Mouse (Mus musculus): Measurements from ENCODE around the gene Il16. TPM values are rescaled to one million over a fixed set of nuclear protein-coding genes. Genes with fewer than 3 reads are reported as not detected.
"Not testable (repeated sequence)": the region's sequence is repeated elsewhere in the genome, so short reads cannot be mapped to it uniquely, and the experiment has no call there.

Il16 gene
- polyA plus RNA-seq, 1 experiment from 2014 or later = 0.77 TPM

DNA sequence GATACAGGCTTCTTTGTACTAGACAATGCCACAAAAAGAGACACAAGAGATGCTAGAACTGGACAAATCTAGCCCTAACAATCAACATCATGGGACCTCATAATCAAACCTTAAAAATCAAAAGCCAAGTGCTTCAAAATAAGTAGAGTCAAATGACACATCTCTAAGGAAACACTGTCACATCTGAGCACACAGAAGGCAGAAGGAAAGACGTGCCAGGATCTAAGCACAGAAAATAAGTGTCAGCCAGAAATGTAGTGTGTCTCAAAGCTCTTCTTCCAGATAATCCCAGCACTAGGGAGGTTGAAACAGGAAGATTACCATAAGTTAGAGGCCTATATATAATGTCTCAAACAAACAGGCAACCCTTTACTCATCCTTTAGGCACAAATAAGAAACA lies 31.9 kb downstream of the Il16 start:
- Histone ChIP-seq H3K4me1 (replicated peaks; ENCODE audit: control insufficient read depth, insufficient read depth, low read length) (no peaks in the 10 kb centered on the region), H3K4me3 (ENCODE audit: low read depth, low read length) (no peak overlapping the region), H3K27ac (ENCODE audit: low read depth, low read length) (no peak overlapping the region), H3K4me2 (ENCODE audit: low read depth, low read length, severe bottlenecking) (no peak overlapping the region), H3K9ac (ENCODE audit: low read length) (no peak overlapping the region), H3K27me3 (ENCODE audit: control insufficient read depth, insufficient read depth, low read length) (no peaks in the 10 kb centered on the region), H3K36me3 (ENCODE audit: control insufficient read depth, insufficient read depth, low read length) (no peaks in the 10 kb centered on the region), H3K9me3 (ENCODE audit: control insufficient read depth, low read length) (no peaks in the 10 kb centered on the region)
- DNase-seq (ENCODE audit: low spot score) (no peak), ATAC-seq (replicated peaks; ENCODE audit: low FRiP score) (no peak)
- 73% methylated on average over 1 of the region's 1 CpGs for WGBS

DNA sequence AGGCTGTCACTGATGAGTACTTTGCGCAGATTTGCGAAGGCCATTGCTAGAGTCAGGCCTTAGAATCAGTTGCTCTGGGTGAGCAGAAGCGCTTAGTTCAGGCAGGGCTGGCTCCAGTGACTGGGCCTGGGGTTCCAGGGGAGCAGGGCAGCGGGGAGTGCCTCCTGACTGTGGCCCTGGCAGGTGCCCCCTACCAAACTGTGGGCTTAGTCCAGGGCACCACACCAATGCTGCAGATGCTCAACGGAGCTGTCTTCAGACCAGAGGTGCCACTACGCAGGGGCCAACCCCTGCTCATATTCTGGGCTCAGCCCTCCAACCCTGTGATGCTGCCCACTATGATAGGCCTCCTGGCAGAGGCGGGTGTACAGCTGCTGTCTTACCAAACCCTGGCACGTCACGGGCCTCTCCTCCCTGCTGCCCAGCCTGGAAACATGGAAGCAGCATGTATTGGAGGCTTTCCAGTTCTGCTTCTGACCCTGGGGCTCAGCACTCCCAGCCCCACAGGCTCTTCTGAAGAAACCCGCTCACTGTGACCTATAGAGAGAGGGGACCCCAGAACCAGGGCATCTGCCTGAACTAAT lies 33.8 kb downstream of the Il16 start:
- not testable (repeated sequence) for ATAC-seq (replicated peaks; ENCODE audit: low FRiP score); H3K4me1 ChIP-seq (replicated peaks; ENCODE audit: control insufficient read depth, insufficient read depth, low read length); H3K27me3 ChIP-seq (ENCODE audit: control insufficient read depth, insufficient read depth, low read length); DNase-seq (ENCODE audit: low spot score); H3K9me3 ChIP-seq (ENCODE audit: control insufficient read depth, low read length); H3K4me3 ChIP-seq (ENCODE audit: low read depth, low read length); H3K4me2 ChIP-seq (ENCODE audit: low read depth, low read length, severe bottlenecking); H3K27ac ChIP-seq (ENCODE audit: low read depth, low read length); H3K9ac ChIP-seq (ENCODE audit: low read length); H3K36me3 ChIP-seq (ENCODE audit: control insufficient read depth, insufficient read depth, low read length)
- 93% methylated on average over 10 of the region's 10 CpGs for WGBS

DNA sequence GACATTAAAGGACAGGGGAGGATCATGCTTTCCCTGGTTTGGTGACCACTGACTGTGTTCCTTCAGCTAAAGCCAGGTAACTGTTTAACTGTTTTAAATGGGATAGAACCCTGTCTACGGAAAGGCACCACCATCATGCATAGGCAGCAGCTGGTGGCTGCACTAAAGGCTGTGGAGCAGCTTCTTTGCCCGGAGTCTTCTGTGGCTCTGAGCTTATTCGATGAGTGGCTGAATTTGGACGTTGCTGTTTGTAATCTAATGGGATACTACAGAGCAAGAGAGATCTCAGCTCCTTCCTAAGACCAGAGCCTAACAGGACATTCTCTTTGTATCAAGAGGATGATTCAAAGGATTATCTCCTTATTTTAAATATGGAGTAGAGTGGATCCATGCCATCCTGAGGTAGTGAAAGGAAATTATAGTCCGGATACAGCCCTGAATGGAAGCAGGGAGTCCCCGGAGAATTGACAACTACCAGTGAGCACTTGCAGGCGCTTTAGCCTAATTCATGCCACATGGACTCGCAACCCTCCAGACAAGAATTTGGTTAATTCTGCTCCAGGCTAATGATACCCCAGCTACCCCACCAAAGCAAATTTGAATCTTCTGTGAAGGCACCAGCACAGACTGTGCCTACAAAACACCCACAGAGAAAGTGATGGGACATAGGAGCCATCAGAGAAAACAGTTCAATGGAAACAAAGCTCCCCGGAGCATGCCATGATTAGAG lies 42.3 kb downstream of the Il16 start:
- Histone ChIP-seq H3K4me1 (replicated peaks; ENCODE audit: control insufficient read depth, insufficient read depth, low read length) (no peaks in the 10 kb centered on the region), H3K9me3 (ENCODE audit: control insufficient read depth, low read length) (no peaks in the 10 kb centered on the region), H3K27me3 (ENCODE audit: control insufficient read depth, insufficient read depth, low read length) (no peaks in the 10 kb centered on the region), H3K27ac (ENCODE audit: low read depth, low read length) (no peak overlapping the region), H3K4me2 (ENCODE audit: low read depth, low read length, severe bottlenecking) (no peak overlapping the region), H3K4me3 (ENCODE audit: low read depth, low read length) (no peak overlapping the region), H3K9ac (ENCODE audit: low read length) (no peak overlapping the region), H3K36me3 (ENCODE audit: control insufficient read depth, insufficient read depth, low read length) (no peaks in the 10 kb centered on the region)
- DNase-seq (ENCODE audit: low spot score) (no peak), ATAC-seq (replicated peaks; ENCODE audit: low FRiP score) (no peak)
- WGBS = 73% methylated on average over 9 of the region's 9 CpGs

GRCm38 (mm10) chr7:83699066-83699745 lies 46.3 kb downstream of the Il16 start:
- H3K27me3 ChIP-seq (ENCODE audit: control insufficient read depth, insufficient read depth, low read length) = no peaks in the 10 kb centered on the region
- ATAC-seq (replicated peaks; ENCODE audit: low FRiP score) = no peak
- no peak overlapping the region for H3K27ac ChIP-seq (ENCODE audit: low read depth, low read length)
- H3K9ac ChIP-seq (ENCODE audit: low read length) = no peak overlapping the region
- no peaks in the 10 kb centered on the region for H3K4me1 ChIP-seq (replicated peaks; ENCODE audit: control insufficient read depth, insufficient read depth, low read length)
- DNase-seq (ENCODE audit: low spot score) = no peak
- no peaks in the 10 kb centered on the region for H3K36me3 ChIP-seq (ENCODE audit: control insufficient read depth, insufficient read depth, low read length)
- no peak overlapping the region for H3K4me2 ChIP-seq (ENCODE audit: low read depth, low read length, severe bottlenecking)
- H3K9me3 ChIP-seq (ENCODE audit: control insufficient read depth, low read length) = no peaks in the 10 kb centered on the region
- WGBS = 86% methylated on average over 6 of the region's 6 CpGs
- H3K4me3 ChIP-seq (ENCODE audit: low read depth, low read length) = no peak overlapping the region

DNA sequence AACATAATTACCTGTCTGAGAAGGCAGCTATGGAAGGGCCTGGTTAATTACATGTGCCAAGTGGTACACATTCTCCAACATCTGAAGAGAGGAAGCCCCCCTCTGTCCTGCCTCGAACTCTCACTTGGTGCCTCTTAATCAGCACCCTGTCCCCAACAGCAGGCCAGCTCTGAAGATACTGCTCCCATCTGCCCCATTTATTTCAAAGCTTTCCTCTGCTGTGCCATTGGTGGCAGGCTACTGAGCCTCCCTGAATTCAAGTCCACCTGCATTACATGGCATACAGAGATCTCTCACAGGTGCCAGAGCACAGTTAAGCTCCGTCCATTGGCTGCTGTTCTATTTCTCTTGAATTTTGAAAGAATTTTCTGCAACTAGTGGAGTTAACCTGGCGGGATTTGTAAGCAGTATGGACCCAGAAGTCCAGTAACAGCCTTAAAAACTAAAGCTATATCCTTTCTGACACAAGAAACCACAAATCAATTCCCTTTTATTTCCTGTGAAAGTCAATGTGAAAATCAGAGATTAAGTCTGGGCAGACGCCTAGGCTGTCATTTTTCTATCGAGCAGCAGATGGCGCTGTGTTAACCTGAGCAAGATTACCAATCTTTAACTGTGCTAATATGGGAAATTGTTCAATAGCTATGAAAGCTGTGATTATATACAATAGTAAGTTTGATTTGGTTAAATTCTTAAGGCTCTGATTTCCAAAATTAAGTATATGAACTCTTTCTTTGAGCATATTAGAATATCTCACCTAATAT lies 49.9 kb downstream of the Il16 start:
- Histone ChIP-seq H3K27me3 (ENCODE audit: control insufficient read depth, insufficient read depth, low read length) (no peaks in the 10 kb centered on the region), H3K4me3 (ENCODE audit: low read depth, low read length) (no peak overlapping the region), H3K4me2 (ENCODE audit: low read depth, low read length, severe bottlenecking) (no peak overlapping the region), H3K36me3 (ENCODE audit: control insufficient read depth, insufficient read depth, low read length) (no peaks in the 10 kb centered on the region), H3K4me1 (replicated peaks; ENCODE audit: control insufficient read depth, insufficient read depth, low read length) (no peaks in the 10 kb centered on the region), H3K9ac (ENCODE audit: low read length) (no peak overlapping the region), H3K27ac (ENCODE audit: low read depth, low read length) (no peak overlapping the region), H3K9me3 (ENCODE audit: control insufficient read depth, low read length) (no peaks in the 10 kb centered on the region)
- DNase-seq (ENCODE audit: low spot score) = no peak
- WGBS = 29% methylated on average over 6 of the region's 6 CpGs
- no peak for ATAC-seq (replicated peaks; ENCODE audit: low FRiP score)

GRCm38 (mm10) chr7:83682640-83683274 lies 62.8 kb downstream of the Il16 start:
- H3K36me3 ChIP-seq (ENCODE audit: control insufficient read depth, insufficient read depth, low read length) = no peaks in the 10 kb centered on the region
- H3K27ac ChIP-seq (ENCODE audit: low read depth, low read length) = no peak overlapping the region
- no peaks in the 10 kb centered on the region for H3K9me3 ChIP-seq (ENCODE audit: control insufficient read depth, low read length)
- WGBS = 52% methylated on average over 6 of the region's 6 CpGs
- ATAC-seq (replicated peaks; ENCODE audit: low FRiP score) (no peak), DNase-seq (ENCODE audit: low spot score) (no peak)
- H3K4me3 ChIP-seq (ENCODE audit: low read depth, low read length) = no peak overlapping the region
- H3K27me3 ChIP-seq (ENCODE audit: control insufficient read depth, insufficient read depth, low read length) = no peaks in the 10 kb centered on the region
- no peak overlapping the region for H3K4me2 ChIP-seq (ENCODE audit: low read depth, low read length, severe bottlenecking)
- no peak overlapping the region for H3K9ac ChIP-seq (ENCODE audit: low read length)
- no peaks in the 10 kb centered on the region for H3K4me1 ChIP-seq (replicated peaks; ENCODE audit: control insufficient read depth, insufficient read depth, low read length)

- Histone ChIP-seq H3K4me2 (ENCODE audit: low read depth, low read length, severe bottlenecking) (no peak overlapping the region), H3K27me3 (ENCODE audit: control insufficient read depth, insufficient read depth, low read length) (no peaks in the 10 kb centered on the region), H3K4me1 (replicated peaks; ENCODE audit: control insufficient read depth, insufficient read depth, low read length) (no peaks in the 10 kb centered on the region), H3K36me3 (ENCODE audit: control insufficient read depth, insufficient read depth, low read length) (no peaks in the 10 kb centered on the region), H3K9me3 (ENCODE audit: control insufficient read depth, low read length) (no peaks in the 10 kb centered on the region), H3K27ac (ENCODE audit: low read depth, low read length) (no peak overlapping the region), H3K4me3 (ENCODE audit: low read depth, low read length) (no peak overlapping the region), H3K9ac (ENCODE audit: low read length) (no peak overlapping the region)
- ATAC-seq (replicated peaks; ENCODE audit: low FRiP score) (no peak), DNase-seq (ENCODE audit: low spot score) (no peak)
- WGBS = 94% methylated on average over 4 of the region's 4 CpGs
These were observed 67.0 kb downstream of the Il16 start for GRCm38 (mm10) chr7:83678506-83678905.

- Histone ChIP-seq H3K4me1 (replicated peaks; ENCODE audit: control insufficient read depth, insufficient read depth, low read length) (no peaks in the 10 kb centered on the region), H3K9me3 (ENCODE audit: control insufficient read depth, low read length) (no peaks in the 10 kb centered on the region), H3K4me2 (ENCODE audit: low read depth, low read length, severe bottlenecking) (no peak overlapping the region), H3K4me3 (ENCODE audit: low read depth, low read length) (no peak overlapping the region), H3K9ac (ENCODE audit: low read length) (no peak overlapping the region), H3K27me3 (ENCODE audit: control insufficient read depth, insufficient read depth, low read length) (no peaks in the 10 kb centered on the region), H3K27ac (ENCODE audit: low read depth, low read length) (no peak overlapping the region), H3K36me3 (ENCODE audit: control insufficient read depth, insufficient read depth, low read length) (no peaks in the 10 kb centered on the region)
- 83% methylated on average over 3 of the region's 3 CpGs for WGBS
- DNase-seq (ENCODE audit: low spot score) (no peak), ATAC-seq (replicated peaks; ENCODE audit: low FRiP score) (no peak)
These were observed 68.2 kb downstream of the Il16 start for GRCm38 (mm10) chr7:83677296-83677695.

All from forebrain, embryonic 11.5 days (tissue).